Mouse (Mus musculus) heart, postnatal 0 days (tissue): ENCODE results near the gene Sptbn4. TPM values are rescaled to one million over a fixed set of nuclear protein-coding genes. Genes with fewer than 3 reads are reported as not detected.

Experiments used
- ATAC-seq: fragments of 200-750 bp; cut with Nextera tagmentation; 2 replicates; pipeline ENCODE4 v1.8.0; 2017; ENCODE audit warnings: low read depth, moderate number of reproducible peaks, moderate library complexity; ENCODE audit not compliant: insufficient read depth
- DNase-seq: peaks from one replicate; pipeline ENCODE4 v3.0.0-alpha.2; 2016; ENCODE audit warnings: low spot score
- H3K27ac ChIP-seq: fragments of 300-500 bp; sonication (generic); 2 replicates; pipeline ENCODE4 v1.5.1; 2014; ENCODE audit warnings: low read depth, mild to moderate bottlenecking
- H3K27me3 ChIP-seq: fragments of 300-500 bp; sonication (generic); 2 replicates; pipeline ENCODE4 v1.6.1; 2014; ENCODE audit warnings: low read length, mixed read lengths; ENCODE audit not compliant: control insufficient read depth, insufficient read depth
- H3K36me3 ChIP-seq: fragments of 300-500 bp; sonication (generic); replicated peaks from 2 replicates; pipeline ENCODE4 v1.6.1; 2014; ENCODE audit warnings: low read length, mixed read lengths; ENCODE audit not compliant: control insufficient read depth, insufficient read depth
- H3K4me1 ChIP-seq: fragments of 300-500 bp; sonication (generic); 2 replicates; pipeline ENCODE4 v1.6.1; 2014; ENCODE audit warnings: antibody characterized with exemption; ENCODE audit not compliant: control insufficient read depth, insufficient read depth
- H3K4me2 ChIP-seq: fragments of 300-500 bp; sonication (generic); 2 replicates; pipeline ENCODE4 v1.6.1; 2014; ENCODE audit warnings: low read depth, mild to moderate bottlenecking, low read length, moderate library complexity
- H3K4me3 ChIP-seq: fragments of 300-500 bp; sonication (generic); 2 replicates; pipeline ENCODE4 v1.5.1; 2014; ENCODE audit warnings: low read depth, low read length
- H3K9ac ChIP-seq: fragments of 300-500 bp; sonication (generic); replicated peaks from 2 replicates; pipeline ENCODE4 v1.6.1; 2014; ENCODE audit warnings: low read depth, low read length, mixed read lengths
- H3K9me3 ChIP-seq: fragments of 300-500 bp; sonication (generic); replicated peaks from 2 replicates; pipeline ENCODE4 v1.6.1; 2016; ENCODE audit warnings: low read length; ENCODE audit not compliant: control insufficient read depth
- CTCF ChIP-seq: IDR thresholded peaks from 2 replicates; pipeline ENCODE4 v1.5.1; 2016; ENCODE audit warnings: antibody characterized with exemption, control low read depth, low read depth
- EP300 ChIP-seq: IDR thresholded peaks from 2 replicates; pipeline ENCODE4 v1.6.1; 2016; ENCODE audit warnings: antibody characterized with exemption, low read depth
- WGBS: fragments of 180-500 bp; shearing (Covaris S2); extraction: QIAGEN DNeasy Blood & Tissue Kit; methylation state at CpG from one replicate; pipeline ENCODE4 v1.1.7; 2014; 5-methylcytosine and 5-hydroxymethylcytosine counted together
- polyA plus RNA-seq: library from polyadenylated mRNA; unstranded; fragments of >200 nt; fragmentation: Nextera tagmentation; extraction: Ambion mirVana; gene quantifications from 2 replicates; pipeline ENCODE4 v1.2.1, GENCODE M21; 2015
- total RNA-seq: library from RNA; depleted of rRNA; stranded (reverse); fragments of >200 nt; gene quantifications from 2 replicates; pipeline ENCODE4 v1.2.3, GENCODE M21; 2014; ENCODE audit warnings: low replicate concordance

Gene Sptbn4
- total and polyA plus RNA-seq, 2 experiments from 2014 or later = 0.05 TPM; not detected in 1

DNA sequence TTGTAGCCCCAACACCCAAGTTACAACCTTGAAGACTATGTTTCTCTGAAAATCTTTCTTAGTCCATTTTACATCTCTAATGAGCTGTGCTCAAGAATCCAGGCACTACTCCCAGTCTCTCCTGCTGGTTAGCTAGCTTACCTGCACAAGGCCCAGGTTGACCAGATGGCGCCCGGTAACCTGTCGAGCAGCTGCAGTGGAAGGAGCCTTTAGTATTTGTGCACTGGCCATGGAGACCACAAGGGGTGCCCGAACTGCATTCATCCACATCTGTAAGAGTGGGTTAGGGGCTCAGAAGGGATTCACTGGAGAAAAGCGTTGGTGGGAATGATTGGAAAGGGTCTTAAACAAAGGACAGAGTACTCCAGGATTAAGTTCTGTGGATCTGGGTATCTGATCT is 124.5 kb downstream of the Sptbn4 start:
- Histone ChIP-seq H3K36me3 (peaks cover 15% of the 10 kb centered on the region; the same call in 1 of the 2 replicates), H3K4me1 (no peaks in the 10 kb centered on the region), H3K4me2 (no peak overlapping the region), H3K27ac (no peak overlapping the region), H3K9me3 (no peaks in the 10 kb centered on the region), H3K9ac (no peak overlapping the region), H3K27me3 (peaks cover 56% of the 10 kb centered on the region), H3K4me3 (no peak overlapping the region)
- ATAC-seq (no peak), DNase-seq (no peak)
- TF ChIP-seq EP300 (no peak), CTCF (no peak)
- WGBS = 90% methylated on average over 5 of the region's 5 CpGs

DNA sequence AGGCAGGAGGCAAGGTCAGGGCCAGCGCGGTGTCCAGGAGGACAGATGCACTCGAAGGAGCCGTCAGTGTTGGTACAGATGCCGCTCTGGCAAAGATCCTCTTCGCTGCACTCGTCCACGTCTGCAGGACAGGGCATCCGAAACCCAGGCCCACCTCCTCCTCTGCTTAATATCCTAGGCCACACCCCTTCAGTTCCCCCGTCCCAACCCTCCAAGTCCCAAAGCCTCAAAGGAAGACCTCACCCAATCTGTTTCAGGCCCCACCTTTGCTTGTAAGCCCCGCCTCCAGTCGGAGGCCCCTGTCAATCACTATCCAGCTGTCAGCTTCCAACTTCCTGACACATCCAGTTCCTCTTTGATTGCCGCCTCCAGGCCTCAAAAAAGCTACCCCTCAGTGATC is 125.2 kb downstream of the Sptbn4 start:
- no peak for DNase-seq
- WGBS = 18% methylated on average over 13 of the region's 13 CpGs

DNA sequence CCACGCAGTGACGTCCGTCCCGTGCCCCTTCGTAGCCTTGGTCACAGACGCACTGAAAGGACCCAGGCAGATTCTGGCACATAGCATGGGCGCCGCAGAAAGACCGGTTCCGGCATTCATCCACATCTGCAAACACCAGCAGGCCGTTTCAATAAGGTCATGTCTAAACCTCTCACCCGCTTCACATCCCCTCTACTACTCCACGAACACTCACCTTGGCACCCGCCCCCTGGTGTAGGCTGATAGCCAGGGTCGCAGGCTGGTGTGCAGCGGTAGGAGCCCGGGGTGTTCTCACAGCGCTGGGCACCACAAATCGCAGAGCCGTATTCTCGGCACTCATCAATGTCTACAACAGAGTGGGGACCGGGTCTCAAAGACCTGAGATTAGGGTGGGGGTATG is 128.1 kb downstream of the Sptbn4 start:
- H3K27ac ChIP-seq = no peak overlapping the region
- H3K4me3 ChIP-seq = no peak overlapping the region
- H3K36me3 ChIP-seq = peaks cover 5% of the 10 kb centered on the region; the same call in 1 of the 2 replicates
- no peak overlapping the region for H3K4me2 ChIP-seq
- peaks cover 27% of the 10 kb centered on the region for H3K27me3 ChIP-seq
- no peak for DNase-seq
- WGBS = 79% methylated on average over 22 of the region's 22 CpGs
- ATAC-seq = no peak
- H3K9me3 ChIP-seq = no peaks in the 10 kb centered on the region
- H3K9ac ChIP-seq = no peak overlapping the region
- no peak for TF ChIP-seq EP300
- TF ChIP-seq CTCF = no peak
- H3K4me1 ChIP-seq = no peaks in the 10 kb centered on the region

More for the DNA sequence above, 125.2 kb downstream of the Sptbn4 start:
- Histone ChIP-seq H3K9me3 (no peaks in the 10 kb centered on the region), H3K27me3 (peaks cover 49% of the 10 kb centered on the region), H3K27ac (no peak overlapping the region), H3K36me3 (peaks cover 10% of the 10 kb centered on the region; the same call in 1 of the 2 replicates), H3K4me3 (no peak overlapping the region), H3K4me1 (no peaks in the 10 kb centered on the region), H3K9ac (no peak overlapping the region), H3K4me2 (no peak overlapping the region)
- no peak for ATAC-seq
- no peak for TF ChIP-seq CTCF

DNA sequence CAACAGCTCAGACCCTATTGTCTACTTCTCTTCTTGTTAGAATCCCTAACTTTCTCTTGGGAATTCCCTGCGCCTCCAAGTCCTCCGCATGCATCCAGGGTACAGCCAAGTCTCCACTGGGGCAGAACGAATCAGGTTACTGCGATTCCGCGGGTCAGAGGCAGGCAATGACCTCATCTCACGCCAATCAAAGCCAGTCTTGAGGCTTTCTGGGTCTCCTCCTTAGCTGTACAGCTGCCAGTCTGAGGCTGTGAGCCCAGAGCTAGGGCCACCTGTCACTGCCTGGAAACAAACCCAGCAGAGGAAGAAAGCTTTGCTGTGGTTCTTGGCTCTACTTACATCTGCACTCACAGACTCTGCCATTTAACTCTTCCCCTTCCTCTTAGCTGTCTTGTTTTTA is 131.5 kb downstream of the Sptbn4 start:
- peaks cover 3% of the 10 kb centered on the region for H3K27me3 ChIP-seq
- H3K9ac ChIP-seq = no peak overlapping the region
- H3K36me3 ChIP-seq = peaks cover 7% of the 10 kb centered on the region
- peak overlapping the region; percentile 6; the same call in 1 of the 2 replicates for H3K27ac ChIP-seq
- 40% methylated on average over 7 of the region's 7 CpGs for WGBS
- H3K9me3 ChIP-seq = peaks cover 8% of the 10 kb centered on the region
- H3K4me1 ChIP-seq = no peaks in the 10 kb centered on the region
- no peak overlapping the region for H3K4me3 ChIP-seq
- TF ChIP-seq CTCF = no peak
- TF ChIP-seq EP300 = no peak
- DNase-seq (no peak), ATAC-seq (peak; percentile 51)
- H3K4me2 ChIP-seq = no peak overlapping the region

DNA sequence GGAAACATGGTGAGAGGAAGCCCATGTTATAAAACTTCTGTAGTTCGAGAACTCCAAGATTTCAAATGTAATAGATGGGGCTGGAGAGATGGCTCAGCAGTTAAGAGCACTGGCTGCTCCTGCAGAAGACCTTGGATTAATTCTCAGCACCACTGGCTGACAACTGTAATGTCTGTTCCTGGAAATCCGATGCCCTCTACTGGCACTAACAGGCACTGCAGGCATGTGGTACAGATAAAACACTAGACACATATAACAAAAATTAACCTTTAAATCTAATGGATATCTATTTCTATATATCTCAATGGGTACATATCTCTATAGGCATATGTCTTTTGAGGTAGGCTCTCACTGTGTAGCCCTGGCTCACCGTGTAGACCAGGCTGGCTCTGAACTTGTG is 133.1 kb downstream of the Sptbn4 start:
- Histone ChIP-seq H3K36me3 (peaks cover 7% of the 10 kb centered on the region), H3K9ac (no peak overlapping the region), H3K4me3 (no peak overlapping the region), H3K27ac (no peak overlapping the region), H3K4me1 (0 out of 2 replicates have a peak, but pooled peaks cover 2% of the 10 kb centered on the region), H3K9me3 (peaks cover 8% of the 10 kb centered on the region), H3K4me2 (no peak overlapping the region), H3K27me3 (no peaks in the 10 kb centered on the region; the same call in 1 of the 2 replicates)
- DNase-seq (no peak), ATAC-seq (no peak)
- TF ChIP-seq CTCF (no peak), EP300 (no peak)
- WGBS = 92% methylated on average over 3 of the region's 3 CpGs

DNA sequence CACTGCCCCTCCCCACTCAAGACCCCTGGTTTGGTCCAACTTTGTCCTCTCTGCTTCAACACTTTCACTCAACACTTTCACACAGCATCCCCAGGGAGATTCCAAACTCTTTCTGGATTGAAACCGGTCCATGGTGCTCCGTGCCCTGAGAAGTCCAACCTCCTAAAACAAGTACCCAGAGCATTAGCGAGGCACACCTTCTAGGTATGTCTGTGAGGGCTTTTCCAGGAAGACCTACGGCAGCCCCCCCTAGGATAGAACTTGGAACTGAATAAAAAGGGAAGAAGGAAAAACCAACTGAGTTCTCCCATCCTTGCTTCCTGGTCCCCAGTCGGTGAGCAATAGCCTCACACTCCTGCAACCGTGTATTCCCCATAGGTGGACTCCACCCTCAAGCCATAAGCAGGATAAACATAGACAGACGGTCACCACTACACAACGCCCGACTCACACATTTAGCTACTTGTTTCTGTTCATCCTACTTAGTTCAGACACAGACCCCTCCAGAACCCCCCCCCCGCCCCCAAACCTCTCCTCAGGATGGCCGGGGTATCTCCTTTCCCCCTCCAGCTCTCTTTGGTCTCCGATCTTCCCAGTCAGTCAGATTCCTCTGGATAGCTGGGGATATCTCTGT is 135.7 kb downstream of the Sptbn4 start:
- no peak overlapping the region for H3K4me3 ChIP-seq
- 85% methylated on average over 12 of the region's 12 CpGs for WGBS
- H3K27ac ChIP-seq = no peak overlapping the region
- H3K4me2 ChIP-seq = no peak overlapping the region
- DNase-seq (no peak), ATAC-seq (no peak)
- H3K9ac ChIP-seq = no peak overlapping the region
- peaks cover 8% of the 10 kb centered on the region for H3K9me3 ChIP-seq
- peaks cover 5% of the 10 kb centered on the region; the same call in 1 of the 2 replicates for H3K4me1 ChIP-seq
- H3K27me3 ChIP-seq = peaks cover 6% of the 10 kb centered on the region; the same call in 1 of the 2 replicates
- TF ChIP-seq CTCF (no peak), EP300 (no peak)
- H3K36me3 ChIP-seq = peaks cover 7% of the 10 kb centered on the region
